Mouse (Mus musculus): ENCODE data around the gene Pdp2. TPM values are rescaled to one million over a fixed set of nuclear protein-coding genes. Genes with fewer than 3 reads are reported as not detected.

Gene Pdp2
- total RNA-seq (2012; rRNA removed): 12.2 and 12.3 TPM in 2 replicates
- 10 to 100 TPM in 1 of 2 experiments, not detected in 1; 12.4 TPM for polyA plus RNA-seq (2012; ENCODE audit: insufficient read depth in 1 of 2, insufficient read length in 2 of 2, low read depth in 1 of 2, low replicate concordance in 2 of 2, missing spikeins in 1 of 2)

GRCm38 (mm10) chr8:104591133-104591834 lies at the start of gene Pdp2:
TSS of gene Pdp2 (plus strand) at chr8:104591451.
- Histone ChIP-seq H3K79me2 (ENCODE audit: control insufficient read depth, insufficient read depth, low read length, poor library complexity) (peaks cover 34% of the 10 kb centered on the region), H3K4me3 (ENCODE audit: control insufficient read depth in 1 of 2, insufficient read depth in 1 of 2, low read depth in 2 of 2, low read length in 2 of 2) (peak within 1 kb of the TSS; percentile 83 to 93), H3K9me3 (replicated peaks; ENCODE audit: insufficient read depth, low read length) (no peaks in the 10 kb centered on the region), H3K27me3 (ENCODE audit: control insufficient read depth in 1 of 2, insufficient read depth in 2 of 2, low read length in 2 of 2) (no peaks in the 10 kb centered on the region), H3K4me1 (ENCODE audit: control insufficient read depth in 1 of 2, insufficient read depth in 2 of 2, low read length in 2 of 2) (peaks cover 15 to 26% of the 10 kb centered on the region in 2 experiments), H3K27ac (ENCODE audit: control insufficient read depth, low read depth, low read length) (peak within 1 kb of the TSS; percentile 88), H3K9ac (ENCODE audit: control insufficient read depth, low read depth, low read length, poor library complexity, severe bottlenecking) (peak within 1 kb of the TSS; percentile 77), H3K36me3 (ENCODE audit: control insufficient read depth in 1 of 2, insufficient read depth in 2 of 2, low read length in 2 of 2) (peaks cover 0 to 36% of the 10 kb centered on the region in 2 experiments; a peak in 2 of 4 replicates)
- peak; percentile 98 for DNase-seq (ENCODE audit: low read depth, low spot score)
- no peak; the same call in 1 of the 2 replicates for TF ChIP-seq MEF2A (IDR thresholded peaks at IDR 0.05; ENCODE audit: extremely low read depth, insufficient replicate concordance, low read depth, low read length, poor library complexity, severe bottlenecking)
- peak; percentile 91 for TF ChIP-seq BHLHE40 (IDR thresholded peaks at IDR 0.05; ENCODE audit: borderline replicate concordance, low read depth, low read length)
- TF ChIP-seq ELF1 (IDR thresholded peaks at IDR 0.05; ENCODE audit: low read depth, low read length): peak; percentile 80
- TF ChIP-seq NELFE (IDR thresholded peaks at IDR 0.05; ENCODE audit: low read depth, low read length): peak; percentile 88
- TF ChIP-seq ZC3H11A (IDR thresholded peaks at IDR 0.05; ENCODE audit: low read depth, low read length): no peak
- TF ChIP-seq POLR2AphosphoS5 (IDR thresholded peaks at IDR 0.05; ENCODE audit: borderline replicate concordance, low read depth, low read length): no peak
- TF ChIP-seq SMC3 (IDR thresholded peaks at IDR 0.05; ENCODE audit: low read depth, low read length): no peak
- peak; percentile 93 for TF ChIP-seq ZMIZ1 (IDR thresholded peaks at IDR 0.05; ENCODE audit: low read depth, low read length)
- no peak; the same call in 1 of the 2 replicates for TF ChIP-seq E2F4 (IDR thresholded peaks at IDR 0.05; ENCODE audit: borderline replicate concordance, low read depth, low read length)
- TF ChIP-seq SIN3A (IDR thresholded peaks at IDR 0.05; ENCODE audit: low read length): peak; percentile 90
- TF ChIP-seq TBP (IDR thresholded peaks at IDR 0.05; ENCODE audit: low read depth, low read length): peak; percentile 90
- TF ChIP-seq CTCF (IDR thresholded peaks at IDR 0.05 in 2 of 3, conservative IDR thresholded peaks at IDR 0.05 in 1 of 3; ENCODE audit: control insufficient read depth in 1 of 3, insufficient read depth in 1 of 3, low read depth in 2 of 3, low read length in 3 of 3, poor library complexity in 1 of 3, severe bottlenecking in 1 of 3): no peak
- no peak for TF ChIP-seq RCOR1 (IDR thresholded peaks at IDR 0.05; ENCODE audit: low read depth, low read length)
- peak; percentile 68 for TF ChIP-seq NRF1 (IDR thresholded peaks at IDR 0.05; ENCODE audit: insufficient read depth, low read depth, low read length, poor library complexity, severe bottlenecking)
- peak; percentile 67 for TF ChIP-seq GATA1 (IDR thresholded peaks at IDR 0.05; ENCODE audit: low read depth, low read length)
- TF ChIP-seq CHD2 (IDR thresholded peaks at IDR 0.05; ENCODE audit: low read length): peak; percentile 84
- TF ChIP-seq MAZ (IDR thresholded peaks at IDR 0.05; ENCODE audit: low read depth, low read length): peak; percentile 95
- no peak for TF ChIP-seq MYB (IDR thresholded peaks at IDR 0.05; ENCODE audit: low read depth, low read length)
- TF ChIP-seq USF2 (IDR thresholded peaks at IDR 0.05; ENCODE audit: borderline replicate concordance in 1 of 2, insufficient read depth in 1 of 2, low read depth in 1 of 2, low read length in 2 of 2): peak; percentile 68 to 86; a peak in 3 of 4 replicates
- TF ChIP-seq ZKSCAN1 (IDR thresholded peaks at IDR 0.05; ENCODE audit: low read depth, low read length): no peak
- TF ChIP-seq KAT2A (conservative IDR thresholded peaks at IDR 0.05; ENCODE audit: low read depth, low read length): no peak
- no peak for TF ChIP-seq UBTF (IDR thresholded peaks at IDR 0.05; ENCODE audit: borderline replicate concordance, insufficient read depth, low read depth, low read length)
- peak; percentile 24; the same call in 1 of the 2 replicates for TF ChIP-seq TCF12 (IDR thresholded peaks at IDR 0.05; ENCODE audit: low read depth, low read length)
- TF ChIP-seq ETS1 (IDR thresholded peaks at IDR 0.05; ENCODE audit: low read depth, low read length): peak; percentile 73
- TF ChIP-seq EP300 (IDR thresholded peaks at IDR 0.05; ENCODE audit: low read depth in 1 of 2, low read length in 2 of 2): peak in 1 of 2 experiments; percentile 7; a peak in 1 of 4 replicates
- no peak for TF ChIP-seq CHD1 (IDR thresholded peaks at IDR 0.05; ENCODE audit: low read depth, low read length)
- TF ChIP-seq GABPA (IDR thresholded peaks at IDR 0.05; ENCODE audit: low read depth, low read length): no peak
- TF ChIP-seq MAX (IDR thresholded peaks at IDR 0.05; ENCODE audit: low read length): peak; percentile 93
- TF ChIP-seq USF1 (IDR thresholded peaks at IDR 0.05; ENCODE audit: low read depth, low read length): peak; percentile 98
- no peak for TF ChIP-seq JUND (IDR thresholded peaks at IDR 0.05; ENCODE audit: low read depth, low read length)
- peak; percentile 62 to 93; a peak in 3 of 4 replicates for TF ChIP-seq POLR2A (IDR thresholded peaks at IDR 0.05; ENCODE audit: control insufficient read depth in 1 of 2, insufficient read depth in 1 of 2, low read depth in 1 of 2, low read length in 2 of 2, poor library complexity in 1 of 2)
- TF ChIP-seq MAFK (IDR thresholded peaks at IDR 0.05; ENCODE audit: borderline replicate concordance, low read depth, low read length): peak; percentile 15; the same call in 1 of the 2 replicates
- peak; percentile 91 for TF ChIP-seq MXI1 (IDR thresholded peaks at IDR 0.05; ENCODE audit: low read depth, low read length)
- peak; percentile 68 for TF ChIP-seq MYC (IDR thresholded peaks at IDR 0.05; ENCODE audit: low read depth, low read length)
- no peak for TF ChIP-seq TAL1 (IDR thresholded peaks at IDR 0.05; ENCODE audit: low read length)
